Mouse (Mus musculus) gastrocnemius, adult 18-20 months (tissue): ENCODE results near the gene Grik4. TPM values are rescaled to one million over a fixed set of nuclear protein-coding genes. Genes with fewer than 3 reads are reported as not detected.
A peak's percentile ranks its signal among the peaks of the same experiment; 100 is the strongest.

Experiments
- DNase-seq: peaks from one replicate; pipeline ENCODE4 v3.0.0; 2021; ENCODE audit warnings: low spot score
- total RNA-seq, 2 experiments: library from RNA; stranded (reverse); gene quantifications; 2 replicates each; pipeline ENCODE4 v1.2.3; 2021

Gene Grik4
- total RNA-seq, 2 experiments from 2014 or later = 0.12 TPM; not detected in 1

DNA sequence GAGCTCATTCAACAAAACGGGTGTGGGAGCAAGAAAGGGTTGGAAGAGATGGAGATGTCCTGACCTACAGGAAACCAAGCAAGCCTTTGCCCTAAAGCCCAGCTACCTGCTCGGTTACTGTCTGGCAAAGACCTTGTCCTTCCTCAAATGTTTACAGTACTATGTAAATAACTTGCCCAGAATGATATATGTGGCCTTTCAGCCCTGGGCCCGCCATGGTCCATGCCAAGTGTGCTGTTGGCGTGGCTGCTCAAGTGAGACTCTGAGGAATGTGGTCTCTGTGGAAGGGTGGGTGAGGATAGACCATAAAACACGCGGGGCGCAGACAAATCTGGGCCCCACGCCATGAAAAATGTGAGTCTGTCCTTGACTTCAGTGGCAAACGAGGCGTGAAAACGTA is 83.1 kb downstream of the Grik4 start:
- DNase-seq = no peak

- no peak for DNase-seq
These were observed 84.1 kb downstream of the Grik4 start for GRCm38 (mm10) chr9:42859959-42860794.

DNA sequence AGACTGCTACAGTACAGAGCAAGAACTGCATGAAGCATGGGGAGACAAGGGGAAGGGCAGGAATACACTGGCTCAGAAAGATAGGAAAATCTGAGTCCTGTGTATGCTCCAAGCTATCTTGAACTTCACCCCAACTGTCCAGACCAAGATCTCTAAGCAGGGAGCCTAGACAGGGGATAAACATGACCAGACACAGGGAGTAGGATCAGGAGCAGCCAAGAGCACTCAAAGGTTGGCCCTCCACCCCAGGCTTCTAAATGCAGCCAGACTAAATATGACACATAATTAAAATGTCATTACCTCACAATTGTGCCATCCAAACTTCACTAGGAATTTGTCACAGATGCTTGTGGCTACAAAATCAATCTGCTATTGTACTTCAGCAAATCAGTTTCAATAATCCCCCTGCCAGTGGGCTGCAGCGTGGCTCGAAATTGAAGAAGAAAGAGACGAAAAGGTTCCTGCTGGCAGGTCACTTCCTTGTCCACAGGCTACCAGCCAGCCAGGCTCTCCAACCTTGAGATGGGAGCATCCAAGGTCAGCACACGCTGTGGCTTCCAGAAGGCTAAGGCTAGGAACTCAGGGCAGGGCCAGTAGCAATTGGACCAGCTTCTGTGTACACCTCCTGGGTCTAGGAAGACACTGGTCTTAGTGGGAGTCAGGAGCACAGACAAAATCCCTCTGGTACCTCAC is 85.1 kb downstream of the Grik4 start:
- no peak for DNase-seq

DNA sequence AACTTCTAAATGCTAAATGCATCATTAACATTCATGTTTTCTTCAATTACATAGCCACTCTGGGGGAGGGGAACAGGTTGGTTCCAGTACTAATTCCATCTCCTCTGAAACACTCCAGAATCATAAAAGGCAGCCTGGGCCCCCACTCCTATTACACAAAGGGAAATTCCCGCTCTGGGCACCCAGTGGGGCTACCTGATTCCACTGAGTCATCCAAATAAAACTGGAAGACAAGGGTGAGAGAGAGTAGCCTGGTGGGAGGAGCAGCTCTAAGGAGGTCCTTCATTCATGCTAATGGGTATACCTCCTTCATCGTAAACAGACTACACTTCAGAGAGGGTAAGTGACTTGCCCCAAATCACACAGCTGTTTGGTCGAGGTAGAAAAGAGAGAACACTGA is 85.7 kb downstream of the Grik4 start:
- DNase-seq = no peak

- no peak for DNase-seq
These were observed 86.5 kb downstream of the Grik4 start for GRCm38 (mm10) chr9:42857756-42858155.

GRCm38 (mm10) chr9:42853077-42853476 is 91.2 kb downstream of the Grik4 start:
- no peak for DNase-seq

DNA sequence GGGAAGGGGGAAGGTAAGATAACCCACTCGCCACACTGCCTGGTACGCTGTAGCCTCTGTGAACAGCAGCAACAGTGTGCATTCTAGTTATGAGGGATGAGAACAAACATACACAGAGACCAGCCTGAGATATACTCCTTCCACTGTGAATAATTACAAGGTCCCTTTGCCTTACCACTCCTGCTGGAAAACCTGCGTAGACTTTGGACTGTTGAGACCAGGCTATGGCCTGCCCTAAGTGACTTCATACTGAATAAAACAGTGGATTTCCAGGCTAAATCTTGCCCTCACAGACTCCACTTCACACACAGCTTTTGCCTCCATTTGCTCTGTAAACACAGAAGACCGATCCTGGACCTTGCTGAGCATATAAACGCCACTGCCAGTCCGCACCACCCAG is 94.2 kb downstream of the Grik4 start:
- no peak for DNase-seq

DNA sequence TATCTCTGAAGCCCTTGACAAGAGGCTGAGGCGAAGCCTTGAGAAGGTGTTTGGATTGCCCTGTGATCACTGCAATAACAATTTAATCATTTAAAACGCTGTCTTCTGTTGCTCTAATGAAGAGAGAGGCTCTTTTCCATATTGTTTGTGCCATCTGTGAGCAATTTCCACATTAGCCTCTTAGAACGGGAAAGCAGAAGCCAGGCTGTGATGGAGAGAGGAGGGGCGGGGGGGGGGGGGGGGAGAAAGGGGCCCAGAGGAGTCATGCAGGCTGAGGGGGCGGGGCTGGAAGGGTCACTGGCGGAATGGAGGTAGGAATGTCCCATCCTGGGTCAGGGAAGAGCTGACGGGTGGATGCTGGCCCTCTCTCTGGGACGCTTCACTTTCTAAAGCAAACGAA is 96.2 kb downstream of the Grik4 start:
- DNase-seq = no peak

- DNase-seq = no peak
These were observed 97.4 kb downstream of the Grik4 start for GRCm38 (mm10) chr9:42846676-42847425.

GRCm38 (mm10) chr9:42846139-42846538 is 98.2 kb downstream of the Grik4 start:
- DNase-seq = no peak

- no peak for DNase-seq
These were observed 100.0 kb downstream of the Grik4 start for GRCm38 (mm10) chr9:42844301-42844700.

DNA sequence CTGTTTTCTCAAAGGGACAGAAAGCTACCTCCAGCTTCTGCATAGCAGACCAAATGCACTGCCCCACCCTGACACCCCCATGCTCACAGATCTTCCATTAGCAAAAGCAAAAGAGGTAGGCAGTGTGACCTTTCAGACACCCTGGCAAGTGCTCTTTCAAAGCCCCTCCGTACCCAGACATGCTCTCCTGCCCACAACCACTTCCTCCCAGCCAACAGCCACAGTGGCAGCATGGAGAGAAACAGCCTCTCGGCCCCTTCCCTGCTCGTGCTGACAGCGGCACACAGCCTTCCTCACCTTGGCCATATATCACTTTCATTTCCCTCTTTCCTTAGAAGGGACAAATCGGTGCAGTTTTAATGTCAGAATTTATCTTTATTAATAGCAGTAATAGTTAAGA is 106.0 kb downstream of the Grik4 start:
- no peak for DNase-seq

DNA sequence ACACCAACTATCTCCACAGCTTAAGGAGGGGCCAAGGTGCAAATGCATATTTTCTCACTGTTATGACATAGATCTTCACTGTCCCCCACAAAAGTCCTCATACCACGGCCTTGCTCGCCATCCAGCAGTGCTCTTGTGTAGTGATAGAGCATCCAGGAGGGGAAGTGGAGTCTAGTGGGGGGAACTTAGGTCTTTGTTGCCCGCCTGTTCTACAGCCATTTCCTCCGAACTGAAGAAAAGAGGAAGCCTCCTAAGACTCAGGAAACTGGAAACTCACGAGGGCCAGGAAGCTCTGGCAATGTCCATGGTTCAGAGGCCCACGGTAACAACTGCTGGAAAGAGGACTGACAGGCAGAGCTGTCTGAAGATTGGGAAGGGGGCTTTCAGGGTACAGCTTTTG is 106.8 kb downstream of the Grik4 start:
- no peak for DNase-seq

DNA sequence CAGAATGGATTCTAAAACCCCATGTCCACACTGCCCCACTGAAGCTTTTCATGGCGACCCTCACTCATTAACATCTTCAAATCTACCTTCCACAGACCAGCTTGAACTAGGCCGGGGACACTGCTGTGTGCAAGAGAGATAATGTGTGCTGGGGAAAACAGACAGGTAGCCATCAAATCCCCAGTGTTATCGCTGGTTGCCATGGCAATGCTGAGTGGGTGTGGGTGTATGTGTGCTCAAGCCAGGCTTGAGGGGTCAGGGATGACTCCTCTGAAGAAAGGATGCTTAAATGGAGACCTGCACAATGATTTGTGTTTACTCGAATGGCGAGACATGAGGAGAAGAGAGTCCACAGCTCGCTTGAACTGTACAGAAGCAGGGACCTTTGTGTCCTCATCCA is 112.7 kb downstream of the Grik4 start:
- DNase-seq = no peak

DNA sequence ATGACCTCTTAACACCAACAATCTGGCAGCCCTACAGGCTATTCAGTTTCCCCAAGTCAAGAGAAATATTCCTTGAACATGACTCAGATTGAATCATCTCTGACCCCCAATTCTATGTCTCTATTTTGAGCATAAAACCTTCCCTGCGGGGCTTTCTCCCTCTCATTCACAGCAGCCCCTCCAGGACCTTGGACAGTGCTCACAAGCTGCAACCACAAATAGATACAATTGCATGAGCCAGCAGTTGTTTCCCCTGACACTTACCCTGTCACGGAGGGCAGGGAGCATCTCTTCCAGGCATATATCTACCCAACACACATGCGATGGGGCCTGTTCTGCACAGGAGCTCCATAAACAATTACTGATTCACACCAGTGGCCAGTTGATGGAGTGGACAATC is 125.0 kb downstream of the Grik4 start:
- DNase-seq = no peak

- DNase-seq = no peak
These were observed 127.5 kb downstream of the Grik4 start for GRCm38 (mm10) chr9:42816815-42817214.

- no peak for DNase-seq
These were observed 135.1 kb downstream of the Grik4 start for GRCm38 (mm10) chr9:42809146-42809545.

DNA sequence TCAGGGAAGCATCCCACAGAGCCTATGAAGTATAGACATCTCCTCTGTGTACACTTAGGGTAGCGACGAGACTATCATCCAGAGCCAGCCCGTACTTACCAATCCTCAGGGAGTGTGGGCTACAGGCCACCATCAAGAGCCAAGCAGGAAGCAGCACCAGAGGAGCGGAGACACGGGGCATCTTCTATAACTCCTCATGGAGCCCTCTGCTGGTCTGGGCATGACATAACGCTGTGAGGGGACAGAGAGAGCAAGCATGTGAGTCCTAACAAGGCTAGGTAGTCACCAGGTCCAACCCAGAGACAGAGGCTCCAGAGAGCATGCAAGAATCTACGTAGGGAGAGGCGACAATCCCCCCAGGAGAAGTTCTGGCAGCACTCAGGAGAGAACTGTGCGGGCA is 135.9 kb downstream of the Grik4 start:
- DNase-seq = no peak

DNA sequence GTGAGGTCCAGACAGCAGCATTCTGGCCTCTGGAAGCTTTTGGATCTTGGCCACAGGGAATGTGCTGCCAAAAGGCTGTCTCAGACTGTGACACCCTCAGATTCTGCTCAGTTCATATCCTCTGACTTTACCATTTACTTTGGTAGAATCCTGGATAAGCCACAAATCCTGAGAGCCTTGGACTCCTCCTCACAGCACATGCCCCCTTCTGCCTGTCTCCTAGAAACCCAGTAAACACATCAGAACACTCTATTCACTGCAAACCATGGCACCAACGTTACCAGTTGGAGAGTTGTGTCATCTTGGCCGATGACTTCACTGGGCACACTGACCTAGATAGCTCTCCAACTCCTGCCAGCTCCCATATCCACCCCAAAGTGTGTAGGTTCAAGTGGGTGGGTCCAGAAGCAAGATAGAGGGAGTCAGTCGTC is 141.2 kb downstream of the Grik4 start:
- peak; percentile 3 for DNase-seq

- DNase-seq = no peak
These were observed 142.4 kb downstream of the Grik4 start for GRCm38 (mm10) chr9:42801929-42802328.

GRCm38 (mm10) chr9:42800138-42800537 is 144.2 kb downstream of the Grik4 start:
- no peak for DNase-seq

DNA sequence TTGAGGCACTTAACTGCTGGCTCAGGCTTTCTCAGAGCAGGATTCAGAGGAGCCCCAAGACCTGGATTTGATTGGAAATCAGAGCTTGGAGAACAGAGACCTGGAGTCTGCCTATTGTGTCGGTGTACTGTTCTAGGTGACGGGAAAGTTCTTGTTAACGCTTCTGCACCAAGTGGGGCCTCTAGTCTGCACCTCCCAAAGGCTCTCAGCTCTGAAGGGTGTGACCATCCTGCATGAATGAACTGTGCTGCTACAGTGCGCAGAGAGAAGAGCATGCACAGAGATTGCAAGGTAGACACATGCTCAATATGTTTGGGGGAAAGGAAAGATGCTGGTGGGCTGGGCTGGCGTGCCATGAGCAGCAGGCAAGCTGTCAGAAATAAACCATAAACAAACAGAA is 144.6 kb downstream of the Grik4 start:
- no peak for DNase-seq
